Mouse (Mus musculus): Measurements from ENCODE around the gene Abtb1.

The Abtb1 gene

DNA sequence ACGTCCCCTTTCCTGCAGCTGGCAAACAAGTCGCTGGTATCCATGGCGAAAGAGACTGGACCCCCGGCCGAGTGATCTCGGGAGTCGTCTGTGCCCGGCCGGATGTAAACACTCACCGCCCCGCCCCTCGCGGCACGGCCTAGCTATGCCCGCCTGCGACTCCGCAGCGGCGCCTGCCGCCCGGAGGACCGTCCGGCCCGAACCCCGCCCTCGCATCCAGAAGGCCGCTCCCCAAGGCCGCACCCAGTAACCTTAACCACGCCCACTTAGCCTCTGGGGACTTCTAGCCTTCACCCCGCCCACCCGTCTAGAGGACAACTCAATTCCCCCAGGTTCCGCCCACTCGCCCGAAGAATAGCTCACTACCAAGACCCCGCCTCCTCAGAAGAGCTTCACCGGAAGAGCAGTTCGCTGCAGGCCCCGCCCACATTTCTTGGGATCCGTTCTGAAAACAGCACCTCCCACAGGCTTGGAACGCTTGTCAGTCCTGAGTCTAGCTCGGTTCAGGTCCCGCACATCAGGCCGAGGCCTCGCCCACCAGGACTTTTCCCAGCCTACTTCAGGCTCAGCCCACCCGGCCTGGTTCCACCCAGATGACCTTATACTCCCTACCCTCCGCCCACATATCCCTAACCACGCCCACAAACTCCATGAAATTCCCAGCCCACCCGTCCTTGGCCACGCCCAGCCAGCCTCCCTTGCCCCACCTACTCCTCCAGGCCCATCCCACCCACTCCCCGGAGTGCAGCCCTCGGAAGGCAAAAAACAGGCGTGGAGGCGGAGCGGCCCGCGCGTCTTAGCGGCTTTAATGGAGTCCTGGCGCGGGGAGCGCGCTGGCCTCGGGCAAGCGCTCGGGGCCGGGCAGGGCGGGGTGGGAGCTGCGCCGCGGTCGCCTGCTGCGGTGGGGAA lies at the start of gene Abtb1:
Gene Abtb1, minus strand, starts transcription at position 204 of the 909 bp plus-strand sequence.
- peak; percentile 96 for DNase-seq (ENCODE audit: extremely low read depth, low read depth)

DNA sequence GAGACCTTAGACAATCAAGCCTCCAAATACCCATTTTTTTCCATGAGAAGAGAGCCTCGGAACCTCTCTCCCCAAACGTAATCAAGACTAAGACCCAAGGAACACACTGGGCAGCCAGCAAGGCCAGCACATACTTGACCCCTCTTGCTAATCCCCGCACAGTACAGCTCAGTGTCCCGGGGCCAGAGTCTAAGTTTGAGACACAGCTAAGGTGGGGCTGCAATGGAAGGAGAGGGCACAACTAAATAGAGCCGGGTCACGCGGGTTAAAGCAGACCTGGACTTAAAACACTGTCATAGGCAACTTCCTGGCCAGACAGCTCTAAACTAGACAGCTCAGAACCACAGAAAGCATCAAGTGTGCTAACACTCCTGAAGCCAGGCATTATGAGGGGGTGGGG lies 49.0 kb upstream of the Abtb1 start:
- no peak for DNase-seq (ENCODE audit: extremely low read depth, low read depth)

DNA sequence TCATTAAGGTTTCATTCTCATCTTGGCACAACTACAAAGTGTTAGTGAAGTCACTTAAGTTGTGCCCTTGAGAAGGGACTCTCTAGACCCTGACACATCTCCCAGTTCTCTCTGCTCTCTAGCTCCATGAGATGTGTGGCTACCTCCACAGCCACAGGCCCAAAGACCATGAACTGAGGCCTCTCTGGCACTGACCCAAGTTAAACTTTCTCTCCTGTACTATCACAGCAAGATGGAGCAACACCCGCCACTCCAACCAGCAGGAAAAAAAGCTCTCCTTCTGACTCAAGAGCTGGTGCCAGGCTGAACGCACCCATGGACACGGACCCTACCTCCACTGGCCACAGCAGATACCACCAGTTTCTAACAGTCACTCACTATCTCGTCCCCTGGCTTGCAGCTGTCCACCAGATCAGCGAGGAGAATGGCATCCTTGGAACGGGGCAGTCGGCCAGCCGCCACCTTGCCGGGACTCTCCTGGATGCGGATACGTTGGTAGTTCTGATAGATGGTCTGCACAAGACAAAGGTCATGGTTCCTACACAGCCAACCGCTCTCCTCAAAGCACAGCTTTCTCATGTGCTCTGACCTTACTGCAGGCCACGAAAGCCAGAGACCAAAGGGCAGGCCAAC lies 47.7 kb upstream of the Abtb1 start:
- no peak for DNase-seq (ENCODE audit: extremely low read depth, low read depth)

DNA sequence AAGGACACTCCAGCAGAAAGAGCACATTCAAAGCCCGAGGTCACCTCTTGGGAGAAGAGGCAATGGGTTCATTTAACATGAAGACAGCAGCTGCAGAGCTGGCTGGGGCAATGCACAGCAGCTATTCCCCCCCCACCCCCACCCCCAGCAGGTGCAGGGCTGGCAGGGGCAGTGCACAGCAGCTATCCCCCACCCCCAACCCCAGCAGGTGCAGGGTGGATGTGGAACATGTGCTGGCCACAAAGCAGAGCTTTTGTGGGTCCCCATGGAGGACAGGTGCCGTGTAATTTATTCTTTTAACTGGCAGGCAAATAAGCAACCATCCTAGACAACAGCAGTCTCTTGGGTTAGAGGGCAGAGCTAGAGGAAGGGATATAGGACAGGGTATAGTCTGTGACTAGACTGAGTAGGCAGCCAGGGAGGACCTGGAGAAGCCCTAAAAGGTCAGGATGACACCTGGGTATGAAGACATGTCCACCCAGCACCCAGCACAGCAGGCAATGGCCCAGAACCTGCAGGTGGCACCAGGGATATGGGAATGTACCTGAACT lies 44.7 kb upstream of the Abtb1 start:
- no peak for DNase-seq (ENCODE audit: extremely low read depth, low read depth)

DNA sequence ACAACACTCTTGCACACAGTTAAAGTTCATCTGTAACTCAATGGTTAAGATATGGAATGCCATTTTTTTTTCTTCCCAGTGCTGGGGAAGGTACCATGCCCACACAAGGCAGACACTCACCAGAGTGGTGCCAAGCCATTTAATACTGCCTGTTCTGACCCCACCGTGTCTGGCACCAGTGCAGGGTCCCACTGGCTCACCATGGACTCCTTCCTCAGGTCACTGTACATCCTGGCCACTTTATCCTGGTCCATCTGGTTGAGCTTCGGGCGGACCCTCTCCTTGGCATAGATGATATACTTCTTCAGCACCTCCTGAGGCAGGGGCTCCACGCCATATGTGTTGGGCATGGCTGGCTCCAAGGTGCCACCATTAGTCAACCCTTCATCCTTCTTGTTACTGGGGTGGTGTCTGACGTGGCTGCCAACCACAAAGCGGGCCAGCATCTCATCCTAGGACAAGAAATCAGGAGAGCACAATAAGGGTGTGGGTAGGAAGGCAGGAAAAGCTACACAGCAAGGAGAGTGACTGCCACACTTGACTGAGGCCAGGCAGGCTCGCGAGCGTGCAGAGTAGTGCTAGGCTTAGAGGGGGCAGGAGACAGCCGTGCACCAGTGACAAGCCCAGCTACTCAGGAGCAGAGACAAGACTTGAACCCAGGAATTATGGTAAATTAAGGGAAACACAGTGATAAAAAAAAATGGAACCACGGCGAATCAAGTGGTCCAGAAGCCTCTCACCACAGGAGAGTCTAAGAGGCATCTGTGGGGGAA lies 44.0 kb upstream of the Abtb1 start:
- no peak for DNase-seq (ENCODE audit: extremely low read depth, low read depth)

DNA sequence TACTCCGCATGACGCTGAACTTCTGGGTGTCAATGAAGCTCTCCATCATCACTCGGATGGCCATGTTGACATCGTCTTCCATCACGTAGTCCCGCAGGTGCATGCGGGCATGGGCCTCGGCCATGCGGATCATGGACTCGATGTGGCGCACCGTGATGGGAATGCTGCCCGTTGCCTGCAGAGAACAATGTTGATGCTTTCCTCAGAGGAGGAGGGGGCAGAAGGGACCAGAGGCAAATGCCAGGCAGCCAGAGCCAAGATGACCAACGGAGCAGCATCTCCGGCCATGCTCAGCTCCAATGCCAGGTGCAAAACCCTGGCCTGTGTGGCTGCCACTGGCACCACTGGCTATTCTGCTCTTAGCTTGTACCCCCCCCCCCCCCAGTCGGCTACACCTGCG lies 42.9 kb upstream of the Abtb1 start:
- DNase-seq (ENCODE audit: extremely low read depth, low read depth), result no peak

DNA sequence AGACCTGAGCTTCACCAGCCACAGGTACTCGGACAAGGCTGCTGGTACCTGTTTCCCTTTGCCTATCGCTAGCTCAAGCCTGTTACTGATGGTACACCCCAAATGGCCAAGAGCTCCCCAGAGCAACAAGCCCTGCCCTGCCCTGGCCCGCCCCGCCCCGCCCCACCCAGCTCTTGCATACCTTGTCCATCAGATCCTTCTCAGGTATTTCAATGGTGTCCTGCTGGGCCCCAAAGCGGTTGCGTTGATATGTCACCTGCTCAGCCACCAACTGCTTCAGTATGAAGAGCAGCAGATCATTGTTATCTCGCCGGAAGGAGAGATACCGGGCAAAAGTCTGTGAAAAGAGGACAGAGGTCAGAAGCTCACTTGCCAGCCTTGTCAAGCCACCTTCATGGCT lies 42.4 kb upstream of the Abtb1 start:
- no peak for DNase-seq (ENCODE audit: extremely low read depth, low read depth)

DNA sequence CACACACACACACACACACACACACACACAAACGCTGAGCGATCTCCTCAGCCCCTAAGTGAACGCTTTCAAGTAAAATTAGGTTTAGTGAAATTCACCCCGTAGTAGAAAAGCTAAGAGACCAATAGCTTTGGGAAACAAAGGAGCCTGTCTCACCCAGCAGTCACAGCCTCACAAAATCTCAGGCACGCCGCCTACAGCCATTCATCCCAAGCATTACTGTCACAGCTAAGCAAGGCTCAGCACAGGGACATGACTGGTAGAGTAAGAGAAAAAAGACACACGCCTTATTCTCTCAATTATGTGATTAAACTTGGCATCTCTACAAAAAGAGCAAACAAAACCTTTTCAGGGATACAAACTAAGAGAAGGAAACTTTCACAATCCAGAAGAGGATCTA lies 39.5 kb upstream of the Abtb1 start:
- no peak for DNase-seq (ENCODE audit: extremely low read depth, low read depth)

DNA sequence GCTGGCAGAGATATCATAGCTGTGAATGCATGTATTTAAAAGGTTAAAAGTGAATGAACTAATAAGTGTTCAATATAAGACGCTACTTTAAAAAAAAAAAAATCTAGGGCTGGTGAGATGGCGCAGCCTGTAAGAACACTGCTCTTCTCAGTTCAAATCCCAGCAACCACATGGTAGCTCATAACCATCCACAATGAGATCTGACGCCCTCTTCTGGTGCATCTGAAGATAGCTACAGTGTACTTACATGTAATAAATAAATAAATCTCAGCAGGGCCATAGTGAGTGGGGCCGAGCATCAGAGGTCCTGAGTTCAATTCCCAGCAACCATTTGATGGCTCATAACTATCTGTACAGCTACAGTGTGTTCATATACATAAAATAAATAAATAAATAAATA lies 37.7 kb upstream of the Abtb1 start:
- DNase-seq (ENCODE audit: extremely low read depth, low read depth), result no peak

DNA sequence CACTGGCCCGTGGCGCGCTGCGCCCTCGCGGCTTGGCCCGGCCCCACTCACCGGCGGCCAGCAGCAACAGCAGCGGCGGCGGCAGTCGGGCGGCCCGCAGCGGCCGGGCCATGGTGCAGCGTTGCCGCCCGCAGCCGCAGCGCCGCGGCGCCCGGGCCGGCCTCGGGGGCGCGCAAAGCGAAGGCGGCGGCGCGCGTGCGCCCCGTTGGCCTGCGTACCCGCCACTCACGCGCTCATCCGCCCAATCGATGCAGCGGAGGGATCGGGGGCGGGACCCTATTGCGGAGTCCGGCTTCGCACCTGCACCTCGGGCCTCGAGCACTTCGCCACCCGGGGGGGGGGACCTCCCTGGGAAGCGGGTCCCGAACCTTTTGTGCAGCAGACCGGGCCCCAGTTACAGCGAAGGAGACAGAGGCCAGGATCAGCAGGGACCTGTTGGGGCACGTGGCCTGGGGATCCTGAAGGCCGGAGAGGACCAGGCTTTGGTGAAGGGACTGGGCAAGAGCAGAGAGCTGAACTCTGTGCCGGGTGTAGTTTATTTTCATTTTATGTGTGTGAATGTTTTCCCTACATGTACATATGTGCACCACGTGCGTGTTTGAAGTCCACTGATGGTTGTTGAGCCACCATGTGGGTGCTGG lies 33.2 kb upstream of the Abtb1 start, which contains the start of gene Podxl2:
Gene Podxl2, minus strand, starts transcription at position 177 of the 641 bp plus-strand sequence.
- DNase-seq (ENCODE audit: extremely low read depth, low read depth), result no peak

DNA sequence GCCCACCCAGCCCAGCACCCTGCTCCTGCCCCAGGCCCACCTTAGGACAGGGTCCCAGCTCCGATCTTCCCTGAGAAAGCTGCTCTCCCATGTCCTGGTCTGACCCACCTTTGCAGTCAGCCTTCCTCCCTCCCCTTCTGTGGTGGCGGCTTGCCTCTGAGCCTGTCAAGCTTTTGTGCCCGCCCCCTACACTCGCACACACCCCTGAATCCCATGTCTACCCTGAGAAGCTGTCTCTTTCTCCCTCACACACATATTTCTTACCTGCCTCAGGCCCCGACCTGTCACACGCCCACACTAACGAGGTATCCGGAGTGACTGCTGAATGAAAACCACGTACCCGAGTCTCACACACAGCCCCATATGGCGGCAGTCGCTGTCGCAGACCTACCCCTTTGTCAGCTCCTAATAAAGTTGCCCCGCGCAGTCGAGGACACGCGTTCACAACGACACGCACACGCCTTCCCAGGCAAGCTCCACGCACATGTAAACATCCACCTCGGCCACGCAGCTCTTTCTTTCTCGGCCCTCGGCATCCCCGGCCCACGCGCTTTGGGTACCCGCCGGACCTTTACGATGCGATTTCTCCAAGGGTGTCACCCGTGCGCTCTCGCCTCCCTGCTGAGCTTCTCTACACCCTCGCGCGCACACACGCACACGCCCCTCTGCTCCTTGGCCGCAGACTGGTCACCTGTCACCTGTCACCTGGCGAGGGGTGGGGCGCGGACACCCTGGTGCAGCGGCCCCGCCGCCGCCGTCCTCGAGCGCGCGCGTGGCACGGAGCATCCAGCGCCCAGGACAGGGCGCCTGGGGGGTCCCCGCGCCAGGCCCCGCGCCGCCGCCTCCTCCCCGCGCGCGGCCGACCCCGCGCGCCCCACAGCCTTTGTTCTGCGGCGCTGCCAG lies 32.4 kb upstream of the Abtb1 start:
- no peak for DNase-seq (ENCODE audit: extremely low read depth, low read depth)

DNA sequence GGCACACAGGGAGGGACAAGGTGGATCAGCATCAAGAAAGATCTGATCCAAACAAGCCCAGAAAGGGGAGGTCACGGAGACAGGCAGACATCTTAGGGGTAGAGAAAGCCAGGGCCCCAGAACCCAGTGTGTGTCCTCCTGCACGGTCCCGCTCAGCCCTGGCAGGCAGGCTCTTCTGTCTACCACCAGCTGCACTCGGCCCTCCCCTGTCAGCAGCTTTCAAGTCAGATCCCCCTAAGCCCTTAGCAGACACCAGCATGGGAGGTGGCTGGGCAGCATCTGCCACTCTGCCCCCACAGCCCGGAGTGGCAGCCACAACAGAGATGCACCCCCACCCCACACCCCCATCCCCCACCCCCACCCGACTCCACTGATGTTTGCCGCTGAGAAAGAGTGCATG lies 31.0 kb upstream of the Abtb1 start:
- no peak for DNase-seq (ENCODE audit: extremely low read depth, low read depth)

DNA sequence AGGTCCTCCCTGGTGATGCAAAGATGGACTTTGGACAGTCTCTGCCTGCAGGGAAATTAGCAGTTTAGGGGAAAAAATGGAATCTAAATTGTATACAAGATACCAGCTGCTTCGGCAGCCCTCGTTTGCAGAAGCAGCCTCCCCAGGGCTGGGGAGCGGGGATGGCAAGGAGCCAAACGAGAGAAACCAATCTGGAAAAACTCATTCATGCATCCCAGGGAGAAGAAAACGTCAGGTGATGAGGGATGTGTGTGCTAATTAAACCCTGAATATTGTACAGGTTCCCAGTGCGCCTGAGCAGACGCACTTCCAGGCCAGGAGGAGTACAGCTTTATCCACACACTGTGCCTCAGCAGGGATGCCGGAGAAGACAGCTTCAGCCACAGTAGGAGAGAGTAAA lies 29.8 kb upstream of the Abtb1 start:
- DNase-seq (ENCODE audit: extremely low read depth, low read depth), result no peak

DNA sequence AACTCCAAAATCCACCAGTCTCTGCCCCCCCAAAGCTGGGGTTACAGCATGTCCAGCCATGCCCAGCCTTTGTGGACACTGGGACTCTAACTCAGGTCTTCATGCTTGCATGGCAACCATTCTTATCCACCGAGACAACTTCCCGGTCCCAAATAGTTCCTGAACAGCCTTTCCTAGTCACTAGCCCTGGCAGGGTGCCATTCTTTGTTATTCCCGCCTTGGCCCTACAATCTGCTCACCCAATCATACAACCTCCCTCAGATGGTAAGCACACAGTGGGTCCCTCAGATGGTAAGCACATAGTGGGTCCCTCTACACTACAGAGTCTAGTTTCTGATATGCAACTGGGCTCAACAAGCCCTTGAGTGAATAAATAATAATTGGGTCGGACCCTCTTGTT lies 28.8 kb upstream of the Abtb1 start:
- DNase-seq (ENCODE audit: extremely low read depth, low read depth), result no peak

DNA sequence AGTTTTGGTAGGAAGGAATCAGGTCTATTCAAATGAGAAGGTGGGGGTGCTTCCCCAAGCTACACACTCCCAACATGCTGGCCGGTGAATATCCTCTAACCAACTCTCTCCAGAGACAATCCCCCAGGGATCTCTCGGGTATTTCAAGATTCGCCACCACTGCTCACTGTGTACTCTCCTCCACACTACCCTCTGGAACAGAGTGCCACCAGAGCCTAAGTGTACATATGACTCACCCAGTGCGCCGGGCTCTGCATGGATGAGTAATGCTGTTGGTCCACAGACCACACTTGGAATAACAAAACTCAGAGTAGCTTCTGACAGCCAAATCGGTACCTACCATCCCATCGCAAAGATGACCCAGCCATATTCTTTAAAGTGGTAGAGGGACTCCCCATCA lies 27.7 kb upstream of the Abtb1 start:
- no peak for DNase-seq (ENCODE audit: extremely low read depth, low read depth)

DNA sequence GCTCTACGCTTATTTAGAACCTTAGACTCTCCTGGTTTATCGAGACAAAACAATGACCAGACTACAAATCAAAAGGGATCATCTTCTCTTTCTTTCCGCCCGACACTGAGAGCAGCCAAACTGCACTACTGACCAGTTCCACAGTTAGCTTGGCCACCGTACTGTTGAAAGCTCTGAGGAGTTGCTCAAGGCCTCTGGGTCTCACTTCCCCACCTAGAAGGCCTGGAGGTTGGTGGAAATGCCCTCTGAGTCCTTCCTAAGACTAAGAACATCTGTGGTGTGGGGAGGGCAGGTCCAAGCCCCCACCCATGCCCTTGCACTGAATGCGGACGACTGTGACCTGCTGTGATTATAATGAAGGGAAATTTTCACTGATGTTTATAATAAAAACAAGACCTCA lies 23.9 kb upstream of the Abtb1 start:
- DNase-seq (ENCODE audit: extremely low read depth, low read depth), result no peak

DNA sequence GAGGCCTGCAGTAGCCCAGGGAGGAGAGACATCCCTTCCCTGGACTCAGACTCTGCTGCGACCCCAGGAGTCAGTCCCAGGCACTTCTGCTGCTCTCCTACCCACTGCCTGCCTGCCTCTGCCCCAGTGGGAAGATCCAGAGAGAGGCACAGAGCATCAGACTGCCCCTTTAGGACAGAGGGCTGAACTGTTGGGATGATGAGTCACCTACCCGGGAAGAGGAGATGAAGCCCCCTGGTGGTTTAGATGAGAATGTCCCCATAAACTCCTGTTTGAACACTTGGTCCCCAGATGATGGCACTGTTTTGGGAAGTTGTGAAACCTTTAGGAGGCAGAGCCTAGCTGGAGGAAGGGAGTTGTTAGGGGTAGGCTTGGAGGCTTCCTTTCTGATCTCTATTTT lies 19.1 kb upstream of the Abtb1 start:
- peak; percentile 73 for DNase-seq (ENCODE audit: extremely low read depth, low read depth)

DNA sequence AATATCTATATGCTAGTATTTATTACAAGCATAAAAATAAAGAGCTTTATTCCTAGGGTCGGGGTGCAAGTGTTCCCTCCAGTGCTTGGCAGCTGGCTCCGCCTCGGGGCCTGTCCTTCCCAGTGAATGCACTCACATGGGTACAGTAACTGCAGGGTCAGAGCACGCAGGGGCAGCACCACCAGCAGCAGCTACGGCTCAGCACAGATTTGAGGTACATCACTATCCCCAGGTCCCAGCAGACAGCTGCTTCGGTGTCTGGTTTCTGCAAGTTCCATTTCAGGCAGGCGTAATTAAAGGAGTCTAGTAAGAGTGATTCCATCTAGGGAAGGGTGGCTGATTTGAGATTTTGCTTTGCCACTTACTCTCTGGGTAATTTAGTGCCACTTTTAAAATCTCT lies 16.6 kb upstream of the Abtb1 start:
- no peak for DNase-seq (ENCODE audit: extremely low read depth, low read depth)

DNA sequence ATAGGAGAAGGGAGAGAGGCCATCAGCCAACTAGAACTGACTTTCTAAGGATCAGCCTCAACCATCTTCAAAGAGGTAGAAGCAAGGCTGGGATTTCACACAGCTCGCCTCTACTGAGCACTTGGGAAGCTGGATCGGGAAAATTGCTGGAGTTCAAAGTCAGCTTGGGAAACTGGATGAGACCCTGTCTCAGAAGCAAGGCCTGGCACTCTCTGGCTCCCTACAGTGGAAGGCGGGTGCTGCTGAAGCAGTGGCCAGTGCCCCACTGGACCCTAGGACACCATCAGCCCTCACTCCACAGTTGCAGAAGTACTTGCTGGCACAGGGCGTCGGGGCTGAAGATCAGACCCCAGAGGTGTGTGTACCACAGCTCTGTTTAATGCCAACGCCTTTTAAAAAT lies 16.0 kb upstream of the Abtb1 start:
- no peak for DNase-seq (ENCODE audit: extremely low read depth, low read depth)

DNA sequence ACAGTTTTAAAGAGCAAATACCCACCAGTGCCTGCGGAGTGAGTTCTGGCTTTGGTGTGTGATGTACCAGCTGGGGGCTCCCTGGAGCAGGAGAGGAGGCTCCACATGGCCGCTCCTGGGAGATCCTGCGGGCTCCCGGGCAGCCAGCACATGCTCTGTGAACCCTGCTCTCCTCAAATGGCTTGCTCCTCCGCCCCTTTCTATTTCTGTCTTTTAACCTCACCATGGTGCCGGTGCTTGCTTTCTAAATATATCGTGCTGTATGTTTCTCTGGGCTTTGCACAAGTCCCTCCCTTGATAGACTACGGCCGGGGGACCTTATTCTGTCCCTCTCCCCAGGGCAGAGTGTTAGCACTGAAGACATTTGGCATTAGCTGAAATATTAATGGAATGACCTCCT lies 15.5 kb upstream of the Abtb1 start:
- DNase-seq (ENCODE audit: extremely low read depth, low read depth), result no peak

Data from MEL-GATA-1-ER (cell line).